Mouse (Mus musculus) effector memory CD4-positive, alpha-beta T cell, adult 7 months (primary cell): ENCODE data around the gene Myo7a. TPM values are rescaled to one million over a fixed set of nuclear protein-coding genes. Genes with fewer than 3 reads are reported as not detected.

ENCODE experiments used
- polyA plus RNA-seq: library from polyadenylated mRNA; unstranded; fragments of 100-300 nt; shearing (Covaris generic); gene quantifications from one replicate; pipeline ENCODE4 v1.2.1, GENCODE M21; 2017

Myo7a gene
- polyA plus RNA-seq, result 2.0 TPM

GRCm38 (mm10) chr7:98119179-98119960 is at the start of gene Myo7a:
TSS of gene Myo7a (minus strand) at chr7:98119524.

GRCm38 (mm10) chr7:98145402-98145801 is 26.1 kb upstream of the Myo7a start, which contains the start of gene Omp:
TSS of gene Omp (minus strand) at chr7:98145502.

Other genes starting within 250 kb of the Myo7a start
- not detected for gene Gdpd4, start 199.6 kb downstream of the Myo7a start, polyA plus RNA-seq
- not detected for gene Omp, start 26.0 kb upstream of the Myo7a start, polyA plus RNA-seq
- gene Capn5, start 58.8 kb upstream of the Myo7a start, polyA plus RNA-seq, result 0.49 TPM
- gene B3gnt6, start 80.0 kb upstream of the Myo7a start, polyA plus RNA-seq, result not detected
- gene Acer3, start 201.7 kb upstream of the Myo7a start, polyA plus RNA-seq, result 9.2 TPM
- not detected for gene Tsku, start 241.8 kb upstream of the Myo7a start, polyA plus RNA-seq